Mouse (Mus musculus) cerebellum, postnatal 25 days (tissue): ENCODE measurements around the gene Pfkl.
"Not testable (repeated sequence)": the region's sequence is repeated elsewhere in the genome, so short reads cannot be mapped to it uniquely, and the experiment has no call there.

ENCODE experiments used
- DNase-seq, 2 experiments: peaks; one replicate each; pipeline ENCODE4 v3.0.0; 2021; ENCODE audit warnings: mixed read lengths in 2 of 2

Pfkl gene

DNA sequence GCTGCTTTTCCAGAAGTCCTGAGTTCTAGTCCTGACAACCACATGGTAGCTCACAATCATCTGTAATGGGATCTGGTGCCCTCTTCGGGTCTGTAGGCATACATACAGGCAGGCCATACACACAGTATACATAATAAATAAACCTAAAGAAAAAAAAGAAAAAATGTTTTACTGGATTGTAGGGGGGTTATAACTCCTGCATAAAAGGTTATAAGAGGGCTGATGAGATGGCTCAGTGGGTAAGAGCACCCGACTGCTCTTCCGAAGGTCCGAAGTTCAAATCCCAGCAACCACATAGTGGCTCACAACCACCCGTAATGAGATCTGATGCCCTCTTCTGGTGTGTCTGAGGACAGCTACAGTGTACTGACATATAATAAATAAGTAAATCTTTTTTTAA lies 1.2 kb upstream of the Pfkl start:
- not testable (repeated sequence) for DNase-seq

DNA sequence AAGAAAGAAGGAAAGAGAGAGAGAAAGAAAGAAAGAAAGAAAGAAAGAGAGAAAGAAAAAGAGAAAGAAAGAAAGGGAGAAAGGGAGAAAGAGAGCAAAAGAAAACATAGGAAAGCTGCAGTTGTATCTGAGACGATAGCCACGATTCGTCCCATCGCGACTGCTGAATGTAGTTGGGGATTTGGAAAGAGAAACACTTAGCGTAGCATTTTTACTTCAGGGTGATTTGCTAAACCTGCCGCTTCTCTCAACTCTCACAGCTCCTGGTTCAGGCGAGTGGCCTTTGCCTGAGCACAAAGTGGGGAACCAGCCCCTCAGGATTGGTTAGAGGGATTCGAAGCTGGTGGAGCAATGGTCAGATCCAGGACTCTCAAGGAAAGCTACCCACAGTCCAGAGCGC lies 452 bp upstream of the Pfkl start:
- no peak for DNase-seq

DNA sequence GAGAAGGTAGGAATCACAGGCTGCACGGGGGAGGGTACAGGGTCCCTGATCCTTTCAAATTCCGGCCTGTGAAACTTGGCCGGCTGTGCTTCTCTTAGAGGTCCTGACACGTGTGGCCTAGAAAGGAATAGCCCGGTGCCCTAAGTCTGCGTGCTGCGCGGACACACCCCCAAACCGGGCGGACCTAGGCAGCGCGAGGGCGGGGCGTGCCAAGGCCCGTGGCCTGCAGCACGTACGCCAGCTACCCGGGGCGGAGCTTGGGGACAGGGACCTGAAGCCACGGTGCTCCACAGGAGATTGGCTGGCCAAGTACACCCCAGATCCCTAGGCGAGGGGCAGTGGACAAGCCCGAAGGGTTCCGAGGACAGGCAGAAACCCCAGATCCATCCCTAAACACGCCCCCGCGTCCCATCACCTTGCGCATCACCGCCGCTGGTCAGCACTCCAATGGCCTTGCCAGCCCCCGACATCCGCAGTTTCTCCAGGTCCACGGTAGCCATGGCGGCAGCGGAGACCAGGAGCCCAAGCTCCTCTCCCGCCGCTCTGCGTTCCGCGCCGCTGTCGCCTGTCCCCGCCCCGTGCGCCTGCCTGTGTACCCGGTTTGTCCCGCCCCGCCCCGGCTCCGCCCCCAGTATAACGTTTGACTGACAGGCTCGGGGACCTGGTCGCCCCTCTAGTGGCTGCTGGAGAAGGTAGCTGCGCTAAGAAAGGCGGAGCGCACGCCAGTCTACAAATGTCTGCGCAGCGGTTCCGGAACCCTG lies 519 bp downstream of the Pfkl start:
- DNase-seq = peak; percentile 95 to 97

DNA sequence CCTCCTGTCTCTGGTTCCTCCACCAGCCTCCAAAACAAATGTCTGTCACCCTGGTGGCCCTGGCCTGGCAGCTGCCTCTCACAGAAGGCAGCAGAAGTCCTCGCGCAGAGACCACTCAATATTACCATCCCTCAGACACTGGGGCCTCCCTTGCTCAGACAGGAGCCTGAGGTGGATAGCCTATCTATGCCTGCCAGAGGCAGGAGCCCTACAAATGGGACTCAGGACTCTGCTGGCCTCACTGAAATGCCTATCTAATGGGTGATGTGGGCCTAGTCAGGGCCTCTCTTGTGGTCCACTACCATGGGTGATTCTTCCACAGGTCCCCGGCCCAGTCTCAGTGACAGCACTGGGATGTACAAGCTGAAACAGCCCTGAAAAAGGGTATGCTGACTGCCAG lies 1.7 kb downstream of the Pfkl start:
- DNase-seq = no peak

DNA sequence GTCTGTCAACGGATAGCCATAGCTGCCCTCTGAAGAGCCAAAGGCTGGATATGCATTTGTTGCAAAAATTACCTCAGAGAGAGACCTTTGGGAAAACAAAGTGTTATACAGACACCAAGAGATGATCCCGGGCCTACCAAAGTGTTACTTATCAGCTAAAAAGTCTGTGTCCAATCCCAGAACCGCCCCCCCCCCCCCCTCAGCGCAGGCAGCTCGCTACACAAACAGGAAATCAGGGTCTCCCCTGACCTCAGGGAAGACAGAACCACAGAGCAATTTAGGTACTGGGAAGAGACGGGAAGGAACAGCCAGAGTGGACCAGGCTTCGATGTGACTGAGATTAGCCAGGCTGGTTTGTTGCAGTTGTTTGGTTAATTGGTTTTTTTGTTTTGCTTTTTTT lies 2.7 kb downstream of the Pfkl start:
- no peak for DNase-seq

DNA sequence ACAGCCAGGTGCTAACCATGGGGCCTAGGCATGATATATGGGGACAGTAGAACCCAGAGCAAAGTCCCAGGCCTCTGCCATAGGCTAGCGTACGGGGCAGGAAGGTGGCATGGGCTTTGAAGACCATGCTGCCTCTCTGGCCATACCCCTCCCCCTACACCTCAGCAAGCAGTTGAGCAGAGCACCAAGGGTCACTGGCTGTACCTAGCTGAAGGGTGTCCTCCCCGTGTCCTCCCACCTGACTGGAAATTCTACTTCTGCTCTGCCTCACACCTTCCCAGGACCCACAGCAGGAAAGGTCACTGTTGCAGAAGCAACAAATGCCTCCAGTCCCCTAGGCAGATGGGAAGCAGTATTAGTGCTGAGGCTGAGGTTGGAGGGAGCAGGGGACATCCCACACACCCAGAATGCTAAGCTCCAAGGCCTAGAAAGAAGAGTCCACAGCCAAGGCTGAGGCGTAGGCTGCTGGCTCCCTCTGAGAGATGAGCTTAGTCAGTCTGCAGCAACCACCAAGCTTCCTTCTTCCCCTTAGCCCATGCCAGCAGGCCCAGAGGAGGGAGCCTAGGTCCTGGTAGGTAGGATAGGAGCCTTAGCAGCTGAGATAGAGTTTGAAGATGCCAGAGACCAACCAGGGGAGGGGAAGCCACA lies 4.0 kb downstream of the Pfkl start:
- no peak for DNase-seq

DNA sequence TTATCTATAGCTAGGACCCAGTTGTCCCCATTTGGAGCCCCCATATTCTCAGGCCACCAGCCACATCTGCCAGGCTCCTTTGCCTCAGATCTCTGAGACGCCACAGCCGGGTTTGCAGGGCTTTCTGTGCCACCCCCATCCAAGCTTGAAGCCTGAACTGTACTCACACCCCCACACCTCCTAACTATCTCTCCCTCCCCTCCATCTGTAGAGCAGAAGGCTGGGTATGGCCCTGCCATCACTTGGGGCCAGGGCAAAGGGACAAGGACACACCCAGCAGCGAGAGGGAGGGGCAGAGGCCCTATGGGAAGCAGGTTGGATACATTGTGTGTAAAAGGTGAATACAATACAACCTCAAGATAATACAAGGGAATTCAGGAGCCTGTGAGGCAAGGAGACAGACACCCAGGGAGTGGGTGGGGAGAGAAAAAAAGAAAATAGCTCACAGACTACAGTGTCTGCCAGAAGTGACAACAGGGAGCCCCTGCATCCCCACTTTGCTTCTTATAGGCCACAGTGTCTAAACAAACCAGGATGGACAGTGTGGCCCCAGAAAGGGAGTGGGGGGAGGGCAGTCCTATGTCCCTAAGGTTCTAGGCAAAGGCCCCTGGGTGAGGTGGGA lies 5.3 kb downstream of the Pfkl start:
- DNase-seq = no peak

DNA sequence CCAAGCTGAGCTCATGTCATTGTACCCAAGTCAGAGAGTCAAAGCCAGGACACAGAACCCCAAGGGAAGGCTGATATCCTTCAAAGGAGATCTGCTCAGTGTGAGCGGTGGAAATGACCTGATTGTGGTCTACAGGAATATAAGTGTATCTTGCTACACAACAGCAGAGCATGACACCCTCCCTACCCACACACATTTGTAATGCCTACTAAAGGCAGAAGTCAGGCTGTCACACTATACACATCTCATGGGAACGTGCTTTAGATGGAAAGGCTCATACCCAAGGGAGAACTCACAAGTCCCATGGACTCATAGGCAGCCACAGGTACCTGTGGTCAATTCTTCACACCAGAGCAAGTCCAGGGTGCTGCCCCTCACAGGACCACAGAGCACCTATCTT lies 7.6 kb downstream of the Pfkl start:
- no peak for DNase-seq

DNA sequence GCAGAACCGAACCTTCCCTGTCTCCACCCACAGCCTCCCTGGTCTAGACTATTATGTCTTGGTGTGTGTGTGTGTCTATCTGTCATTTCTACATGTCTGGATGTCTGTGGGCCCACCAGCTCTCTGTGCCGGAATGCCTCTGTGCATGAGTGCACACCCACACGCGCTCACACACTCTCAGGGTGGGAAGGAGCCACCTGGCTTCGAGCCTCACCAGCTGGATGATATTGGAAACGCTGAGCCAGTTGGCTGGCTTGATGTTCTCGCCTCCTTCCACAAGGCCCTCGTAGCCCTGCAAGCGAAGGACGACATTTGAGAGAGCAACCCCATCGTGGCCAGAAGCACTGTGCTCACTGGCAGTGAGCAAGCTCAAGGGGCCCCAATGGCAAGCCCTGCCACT lies 8.1 kb downstream of the Pfkl start:
- DNase-seq = no peak

DNA sequence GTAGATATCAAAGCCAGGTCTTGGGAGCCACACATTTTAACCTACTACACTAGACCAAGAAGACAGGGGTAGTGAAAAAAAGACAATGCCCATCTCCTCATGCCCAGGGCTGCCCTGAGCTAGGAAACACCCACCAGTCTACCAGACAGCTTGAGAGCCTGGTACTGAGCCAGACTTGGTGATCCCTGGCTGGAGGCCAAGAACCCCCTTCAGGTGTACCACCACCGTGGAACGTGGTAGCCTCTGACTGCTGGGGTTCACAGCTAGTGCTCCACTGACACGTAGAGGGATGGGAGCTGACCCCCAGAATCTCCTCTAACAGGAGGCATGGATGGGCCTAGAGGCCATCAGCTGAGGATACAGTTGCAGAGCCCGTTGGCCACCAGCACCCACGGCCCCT lies 9.7 kb downstream of the Pfkl start:
- no peak for DNase-seq

DNA sequence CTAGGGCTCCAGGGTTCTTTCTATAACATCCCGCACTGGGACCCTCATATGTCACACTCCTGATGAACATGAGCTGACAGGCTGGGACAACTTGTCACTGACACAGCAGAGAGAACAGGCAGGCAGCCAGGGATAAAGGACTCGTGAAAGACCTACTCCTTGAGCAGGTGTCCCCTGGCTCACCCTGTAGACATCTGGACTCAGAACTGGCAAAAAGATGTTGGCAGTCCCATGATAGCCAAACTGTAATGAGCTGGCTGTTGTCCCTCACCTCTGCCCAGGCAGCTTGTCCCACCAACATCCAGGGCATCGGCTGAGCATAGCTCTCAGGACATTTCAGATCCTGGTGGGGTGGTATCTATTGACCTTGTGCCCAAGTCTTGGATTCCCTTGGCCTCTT lies 14.2 kb downstream of the Pfkl start:
- DNase-seq = no peak

DNA sequence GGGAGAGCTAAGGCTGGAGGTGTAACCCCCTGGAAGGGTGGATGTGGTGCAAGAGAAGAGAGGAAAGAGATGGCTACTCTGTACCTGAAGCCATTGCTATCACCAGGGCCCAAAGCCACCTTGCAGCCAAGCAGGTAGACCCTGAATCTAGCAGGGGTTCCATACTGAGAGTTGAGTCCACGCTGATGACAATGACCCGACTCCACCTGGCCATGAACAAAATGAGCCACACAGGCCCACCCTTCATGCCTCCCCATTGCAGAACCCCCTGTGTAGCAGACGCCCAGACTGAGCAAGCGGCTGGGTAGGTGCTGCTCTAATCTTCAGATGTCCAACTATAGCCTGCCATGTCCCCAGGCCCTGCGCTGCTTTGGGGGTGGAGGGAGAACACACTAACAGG lies 24.1 kb downstream of the Pfkl start:
- DNase-seq = no peak

DNA sequence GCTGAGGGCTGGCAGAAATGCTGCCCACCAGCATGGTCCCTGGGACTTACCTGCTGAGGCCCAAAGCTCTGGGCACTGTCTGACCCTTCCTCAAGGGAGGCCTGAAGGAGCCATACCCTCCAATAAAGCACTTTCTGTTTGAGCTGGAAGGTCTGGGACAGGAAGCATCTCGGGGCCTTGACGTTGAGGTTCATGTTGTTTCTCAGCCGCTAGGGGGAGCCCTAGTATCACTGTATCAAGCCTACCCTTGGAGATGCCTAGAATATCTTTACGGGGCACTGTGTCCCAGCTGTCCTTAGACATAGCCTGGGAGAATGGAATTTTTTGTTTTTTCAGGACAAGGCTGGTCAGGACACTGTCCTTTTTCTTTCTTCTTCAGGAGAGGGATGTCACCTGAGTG lies 25.2 kb downstream of the Pfkl start:
- DNase-seq = peak; percentile 69 to 83

DNA sequence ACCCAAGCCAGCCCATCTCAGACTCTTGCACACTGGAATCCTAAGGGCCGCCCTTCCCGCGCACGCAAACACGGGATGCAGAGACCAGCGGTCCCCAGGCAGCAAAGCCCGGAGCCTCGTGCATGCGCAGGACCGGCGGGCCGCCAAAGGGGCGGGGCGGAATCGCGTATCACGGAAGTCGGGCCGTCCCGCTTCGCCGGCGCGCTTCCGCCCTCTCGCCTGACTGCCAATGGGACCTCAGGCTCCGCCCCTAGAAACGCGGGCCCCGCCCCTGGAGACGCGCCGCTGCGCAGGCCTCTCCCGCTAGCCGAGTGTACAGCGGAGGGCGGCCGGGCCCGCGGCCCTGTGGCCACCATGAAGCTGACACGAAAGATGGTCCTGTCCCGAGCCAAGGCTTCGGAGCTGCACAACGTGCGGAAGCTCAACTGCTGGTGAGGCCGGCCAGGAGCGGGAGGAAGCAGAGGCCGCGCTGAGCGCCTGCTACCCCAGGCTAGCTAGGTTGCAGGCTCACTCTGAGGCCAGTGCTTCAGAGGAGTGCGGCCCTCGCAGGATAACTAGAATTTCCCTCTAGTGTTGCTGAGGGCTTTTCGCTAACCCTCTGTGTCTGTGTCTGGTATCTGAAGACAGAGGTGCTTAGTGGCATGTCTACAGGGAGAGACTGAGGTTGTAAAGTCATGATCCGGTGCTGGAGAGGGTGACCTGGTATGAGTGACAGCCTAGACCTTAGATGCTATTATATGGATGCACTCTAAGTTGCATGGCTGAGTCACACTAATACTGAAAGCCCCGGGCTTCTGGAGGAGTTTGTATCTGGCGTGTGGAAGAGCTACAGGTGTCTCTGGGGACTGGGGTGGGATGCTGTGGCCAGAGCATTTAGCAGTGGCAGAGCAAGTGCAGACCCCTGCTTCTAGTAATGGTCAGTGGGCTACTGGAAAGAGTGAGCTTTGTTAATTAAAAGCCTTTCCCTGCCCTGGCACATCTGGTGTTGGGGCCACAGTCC lies 31.2 kb downstream of the Pfkl start, which contains the start of gene 1810043G02Rik:
Gene 1810043G02Rik (plus strand): TSS at position 174 of the 1,000 bp plus-strand sequence.
- peak; percentile 100 for DNase-seq

DNA sequence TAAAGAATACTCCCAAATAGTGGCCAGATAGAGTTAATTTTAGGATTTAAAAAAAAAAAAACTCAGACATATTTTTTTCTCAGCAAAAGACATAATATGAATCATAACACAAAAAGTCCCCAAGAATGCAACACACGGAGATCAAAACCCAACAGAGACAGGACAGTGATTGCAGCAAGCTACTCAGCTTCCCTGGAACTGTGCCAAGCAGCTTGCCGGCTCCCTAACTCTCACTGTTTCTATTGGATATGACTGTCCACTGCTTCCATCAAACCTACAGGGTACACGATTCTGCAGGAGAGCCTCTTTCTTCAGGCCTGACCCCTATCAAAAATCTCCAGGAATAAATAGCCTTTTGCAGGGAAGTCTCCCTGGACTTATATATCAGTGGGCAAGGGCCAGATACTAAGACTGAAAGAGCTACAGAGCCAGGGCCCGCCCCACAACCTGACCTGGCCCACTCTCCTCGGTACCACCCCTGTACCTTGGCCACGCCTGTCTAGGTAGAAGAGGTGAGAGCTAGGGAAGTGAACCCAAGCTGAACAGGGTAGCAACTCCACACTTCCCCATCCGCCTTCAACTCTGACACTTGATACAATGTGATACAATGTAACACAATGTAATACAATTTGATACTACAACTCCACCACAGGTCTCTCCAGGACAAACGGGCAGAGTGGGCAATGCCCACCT lies 33.3 kb downstream of the Pfkl start:
- no peak for DNase-seq

DNA sequence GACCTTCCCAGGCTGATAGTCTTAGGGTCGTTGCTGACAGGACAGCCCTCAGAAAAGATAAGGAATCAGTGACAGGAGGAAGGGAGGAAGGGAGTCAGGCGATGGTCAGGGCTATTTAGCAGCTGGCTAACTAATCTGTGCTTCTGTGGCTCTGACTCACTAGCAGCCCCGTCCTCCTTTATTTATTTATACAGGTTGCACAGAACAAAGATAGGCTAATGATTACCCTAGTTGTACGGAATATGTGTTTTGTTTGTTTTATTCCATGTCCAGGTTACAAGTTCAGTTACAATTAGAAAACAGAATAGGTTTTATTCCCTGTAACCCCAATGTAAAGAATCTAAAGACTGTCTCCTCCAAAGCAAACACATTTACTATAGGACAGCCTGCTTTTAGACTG lies 34.2 kb downstream of the Pfkl start:
- no peak for DNase-seq

DNA sequence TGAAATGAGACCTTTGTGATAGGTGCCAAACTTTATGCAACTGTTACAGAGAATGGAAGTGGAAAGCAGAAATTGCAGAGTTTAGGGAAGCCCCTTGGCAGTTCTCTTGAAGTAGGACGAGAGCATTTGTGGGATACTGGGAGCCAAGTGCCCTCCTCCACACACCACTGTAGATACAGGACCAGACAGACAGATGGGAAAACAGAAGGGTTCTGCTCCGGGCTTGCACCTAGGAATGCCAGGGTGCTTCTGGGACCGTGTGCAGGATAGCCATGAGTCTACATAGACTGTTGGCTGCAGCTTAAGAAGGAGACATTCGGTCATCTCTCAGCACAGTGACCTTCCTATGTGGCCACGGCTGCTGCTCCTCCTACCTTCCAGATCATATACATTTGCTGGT lies 35.1 kb downstream of the Pfkl start:
- DNase-seq = no peak

DNA sequence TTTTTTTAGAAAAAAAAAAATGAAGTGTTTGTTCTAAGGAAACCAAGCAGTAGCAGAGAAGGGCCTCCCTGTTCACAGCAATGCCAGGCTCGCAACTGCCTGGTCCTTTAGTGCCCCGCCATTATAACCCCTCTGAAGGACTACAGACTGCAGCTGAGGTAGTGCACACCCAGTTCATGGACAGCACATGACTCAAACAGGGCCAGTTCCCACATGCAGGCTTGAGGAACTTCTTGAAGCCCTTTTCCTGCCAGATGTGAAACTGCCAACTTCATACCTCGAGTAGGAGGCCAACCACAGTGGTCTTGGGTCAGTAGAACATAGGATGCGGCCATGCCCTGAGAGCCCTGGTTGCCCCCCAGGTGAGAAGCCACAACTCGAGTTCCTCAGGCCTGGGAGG lies 35.6 kb downstream of the Pfkl start:
- no peak for DNase-seq

DNA sequence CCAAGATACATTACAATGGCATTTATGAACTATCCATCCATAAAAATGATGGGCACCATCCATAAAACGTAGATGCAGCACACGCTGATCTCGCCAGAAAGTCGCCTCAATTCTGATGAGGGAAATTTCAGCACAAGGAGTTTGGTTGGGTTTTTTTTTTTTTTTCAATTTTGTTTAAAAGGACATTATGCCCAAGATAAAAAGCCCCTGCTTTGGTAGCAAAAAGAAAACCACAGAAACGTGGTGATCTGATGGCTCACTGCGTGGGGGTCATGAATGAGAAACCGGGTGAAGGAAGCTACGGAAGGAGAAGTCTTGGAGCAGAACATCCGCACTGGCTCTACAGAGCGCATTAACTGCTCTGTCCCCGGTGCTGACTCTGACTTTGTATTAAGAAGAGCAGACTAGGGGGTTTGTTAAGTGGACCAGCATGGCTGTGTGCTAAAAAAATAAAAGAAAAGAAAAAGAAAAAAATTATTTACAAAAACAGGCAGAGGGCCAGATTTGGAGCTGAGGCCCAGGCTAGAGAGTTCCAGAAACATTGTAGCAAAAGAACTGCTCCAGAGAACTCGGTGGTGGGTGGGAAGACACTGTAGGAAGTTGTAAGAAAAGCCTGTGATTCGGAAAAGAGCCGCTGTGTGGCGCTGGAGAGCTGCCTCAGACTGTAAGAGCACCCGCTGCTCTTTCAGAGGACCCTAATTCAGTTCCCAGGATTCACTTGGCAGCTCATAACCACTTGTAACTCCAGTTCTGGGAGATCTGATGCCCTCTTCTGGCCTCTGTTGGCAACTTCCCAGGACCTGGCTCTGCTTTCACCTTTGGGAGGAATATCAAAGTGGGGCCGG lies 38.0 kb downstream of the Pfkl start:
- no peak for DNase-seq

DNA sequence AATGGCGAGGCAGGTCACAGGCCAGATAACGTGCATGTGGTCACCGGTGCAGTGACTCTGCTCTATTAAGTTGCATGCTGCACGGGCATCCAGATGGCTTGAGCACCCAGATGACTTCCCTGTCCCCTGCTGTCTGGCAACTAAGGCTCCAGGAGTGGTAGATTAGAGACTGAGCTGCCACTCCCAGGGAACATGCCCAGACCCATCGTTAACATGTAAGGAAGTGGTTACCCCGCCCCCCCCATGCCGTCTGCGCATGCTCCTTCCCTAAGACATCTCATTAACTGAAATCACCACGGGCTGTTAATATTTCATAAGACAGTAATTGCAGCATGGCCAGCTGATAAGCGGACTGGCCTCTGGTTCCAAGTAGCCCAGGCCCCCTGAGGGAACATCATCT lies 38.7 kb downstream of the Pfkl start:
- DNase-seq = no peak

DNA sequence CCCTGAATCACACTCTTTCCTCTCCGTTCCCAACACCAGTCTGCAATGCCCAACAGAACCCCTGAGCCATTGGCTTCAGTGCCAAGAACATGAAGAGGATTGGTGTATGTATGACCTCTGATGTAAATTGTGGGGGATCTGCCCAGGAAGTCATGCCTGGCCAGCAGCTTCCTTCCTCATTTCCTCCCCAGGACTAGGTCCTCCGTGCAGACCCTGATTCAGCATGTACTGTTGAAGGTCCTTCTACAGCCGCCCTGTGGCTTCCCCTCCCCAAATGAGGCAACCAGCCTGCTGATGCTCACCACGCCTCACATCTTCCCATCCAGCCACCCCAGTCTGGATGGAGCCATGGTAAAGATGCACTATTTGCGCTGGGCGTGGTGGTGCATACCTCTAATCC lies 39.4 kb downstream of the Pfkl start, which contains the start of gene Trpm2:
Gene Trpm2 (minus strand): TSS at position 83 of the 400 bp plus-strand sequence.
- DNase-seq = no peak
